Mouse (Mus musculus): ENCODE measurements around the gene Dnase1l3.

Gene Dnase1l3

GRCm38 (mm10) chr14:7994271-7994767 is at the start of gene Dnase1l3:
Gene Dnase1l3, minus strand, starts transcription at chr14:7994573.
- DNase-seq (ENCODE audit: low read depth, low spot score): no peak

- DNase-seq (ENCODE audit: low read depth, low spot score): no peak
Measured at GRCm38 (mm10) chr14:8042577-8042976, 48.2 kb upstream of the Dnase1l3 start.

- DNase-seq (ENCODE audit: low read depth, low spot score): no peak
Measured at GRCm38 (mm10) chr14:8042120-8042519, 47.7 kb upstream of the Dnase1l3 start.

GRCm38 (mm10) chr14:8040911-8041678 is 46.7 kb upstream of the Dnase1l3 start:
- DNase-seq (ENCODE audit: low read depth, low spot score): no peak

- DNase-seq (ENCODE audit: low read depth, low spot score): no peak
Measured at GRCm38 (mm10) chr14:8040179-8040578, 45.8 kb upstream of the Dnase1l3 start.

GRCm38 (mm10) chr14:8038791-8039448 is 44.5 kb upstream of the Dnase1l3 start:
- no peak for DNase-seq (ENCODE audit: low read depth, low spot score)

GRCm38 (mm10) chr14:8038150-8038549 is 43.8 kb upstream of the Dnase1l3 start:
- DNase-seq (ENCODE audit: low read depth, low spot score): no peak

GRCm38 (mm10) chr14:8036406-8036805 is 42.0 kb upstream of the Dnase1l3 start:
- no peak for DNase-seq (ENCODE audit: low read depth, low spot score)

- DNase-seq (ENCODE audit: low read depth, low spot score): no peak
Measured at GRCm38 (mm10) chr14:8035951-8036350, 41.6 kb upstream of the Dnase1l3 start.

- no peak for DNase-seq (ENCODE audit: low read depth, low spot score)
Measured at GRCm38 (mm10) chr14:8034561-8034960, 40.2 kb upstream of the Dnase1l3 start.

- DNase-seq (ENCODE audit: low read depth, low spot score): no peak
Measured at GRCm38 (mm10) chr14:8032087-8032944, 37.9 kb upstream of the Dnase1l3 start.

GRCm38 (mm10) chr14:8030535-8030934 is 36.2 kb upstream of the Dnase1l3 start:
- DNase-seq (ENCODE audit: low read depth, low spot score): no peak

GRCm38 (mm10) chr14:8029752-8030151 is 35.4 kb upstream of the Dnase1l3 start:
- DNase-seq (ENCODE audit: low read depth, low spot score): no peak

- no peak for DNase-seq (ENCODE audit: low read depth, low spot score)
Measured at GRCm38 (mm10) chr14:8028086-8028485, 33.7 kb upstream of the Dnase1l3 start.

GRCm38 (mm10) chr14:8026769-8027531 is 32.6 kb upstream of the Dnase1l3 start:
- no peak for DNase-seq (ENCODE audit: low read depth, low spot score)

GRCm38 (mm10) chr14:8024936-8025335 is 30.6 kb upstream of the Dnase1l3 start:
- DNase-seq (ENCODE audit: low read depth, low spot score): no peak

- DNase-seq (ENCODE audit: low read depth, low spot score): no peak
Measured at GRCm38 (mm10) chr14:8024469-8024868, 30.1 kb upstream of the Dnase1l3 start.

- no peak for DNase-seq (ENCODE audit: low read depth, low spot score)
Measured at GRCm38 (mm10) chr14:8020546-8020945, 26.2 kb upstream of the Dnase1l3 start.

- no peak for DNase-seq (ENCODE audit: low read depth, low spot score)
Measured at GRCm38 (mm10) chr14:8020011-8020410, 25.6 kb upstream of the Dnase1l3 start.

GRCm38 (mm10) chr14:8016951-8017350 is 22.6 kb upstream of the Dnase1l3 start:
- DNase-seq (ENCODE audit: low read depth, low spot score): no peak

GRCm38 (mm10) chr14:8016276-8016675 is 21.9 kb upstream of the Dnase1l3 start:
- DNase-seq (ENCODE audit: low read depth, low spot score): no peak
